Mouse (Mus musculus) ES-E14 (cell line): Measurements from ENCODE around the gene Xlr.
"Not testable (repeated sequence)": the region's sequence is repeated elsewhere in the genome, so short reads cannot be mapped to it uniquely, and the experiment has no call there.

ENCODE experiments used
- ZC3H11A ChIP-seq: IDR thresholded peaks from 2 replicates; pipeline ENCODE4 v1.6.1; 2012; ENCODE audit warnings: low read depth, mild to moderate bottlenecking, inconsistent platforms, low read length, borderline replicate concordance
- ZNF384 ChIP-seq: IDR thresholded peaks from 2 replicates; pipeline ENCODE4 v1.6.1; 2012; ENCODE audit warnings: low read depth, low read length, inconsistent platforms

DNA sequence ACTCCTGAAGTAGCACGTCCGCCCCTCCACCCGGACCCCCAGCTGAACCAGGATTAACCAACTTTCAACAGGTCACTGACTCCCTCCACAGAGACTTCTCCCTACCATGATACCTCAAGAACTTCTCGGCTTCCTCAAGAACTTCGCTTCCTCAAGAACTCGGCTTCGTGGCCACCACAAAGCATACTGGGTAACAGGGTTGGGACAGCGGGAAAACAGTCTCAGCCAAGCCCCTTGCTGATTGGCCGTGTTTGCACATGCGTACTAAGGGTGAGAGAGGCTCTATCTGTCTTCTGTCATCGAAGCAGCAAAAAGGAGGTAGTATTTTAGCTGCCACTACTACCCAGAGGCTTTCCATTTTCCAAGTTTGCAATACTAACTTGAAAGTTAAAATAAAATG lies at the start of gene Xlr:
- TF ChIP-seq ZNF384, ZC3H11A: not testable (repeated sequence)
